Mouse (Mus musculus): ENCODE measurements around the gene Gspt1. TPM values are rescaled to one million over a fixed set of nuclear protein-coding genes. Genes with fewer than 3 reads are reported as not detected.
A peak's percentile ranks its signal among the peaks of the same experiment; 100 is the strongest.

The Gspt1 gene
- total RNA-seq, 2 experiments from 2014 or later: 31.5 to 105 TPM

GRCm38 (mm10) chr16:11217801-11218200 is 36.3 kb downstream of the Gspt1 start:
- ATAC-seq (replicated peaks; ENCODE audit: low FRiP score, poor library complexity, severe bottlenecking): no peak

- peak; percentile 62 for ATAC-seq (replicated peaks; ENCODE audit: low FRiP score, poor library complexity, severe bottlenecking)
These were observed 50.3 kb downstream of the Gspt1 start for GRCm38 (mm10) chr16:11203600-11204390.

DNA sequence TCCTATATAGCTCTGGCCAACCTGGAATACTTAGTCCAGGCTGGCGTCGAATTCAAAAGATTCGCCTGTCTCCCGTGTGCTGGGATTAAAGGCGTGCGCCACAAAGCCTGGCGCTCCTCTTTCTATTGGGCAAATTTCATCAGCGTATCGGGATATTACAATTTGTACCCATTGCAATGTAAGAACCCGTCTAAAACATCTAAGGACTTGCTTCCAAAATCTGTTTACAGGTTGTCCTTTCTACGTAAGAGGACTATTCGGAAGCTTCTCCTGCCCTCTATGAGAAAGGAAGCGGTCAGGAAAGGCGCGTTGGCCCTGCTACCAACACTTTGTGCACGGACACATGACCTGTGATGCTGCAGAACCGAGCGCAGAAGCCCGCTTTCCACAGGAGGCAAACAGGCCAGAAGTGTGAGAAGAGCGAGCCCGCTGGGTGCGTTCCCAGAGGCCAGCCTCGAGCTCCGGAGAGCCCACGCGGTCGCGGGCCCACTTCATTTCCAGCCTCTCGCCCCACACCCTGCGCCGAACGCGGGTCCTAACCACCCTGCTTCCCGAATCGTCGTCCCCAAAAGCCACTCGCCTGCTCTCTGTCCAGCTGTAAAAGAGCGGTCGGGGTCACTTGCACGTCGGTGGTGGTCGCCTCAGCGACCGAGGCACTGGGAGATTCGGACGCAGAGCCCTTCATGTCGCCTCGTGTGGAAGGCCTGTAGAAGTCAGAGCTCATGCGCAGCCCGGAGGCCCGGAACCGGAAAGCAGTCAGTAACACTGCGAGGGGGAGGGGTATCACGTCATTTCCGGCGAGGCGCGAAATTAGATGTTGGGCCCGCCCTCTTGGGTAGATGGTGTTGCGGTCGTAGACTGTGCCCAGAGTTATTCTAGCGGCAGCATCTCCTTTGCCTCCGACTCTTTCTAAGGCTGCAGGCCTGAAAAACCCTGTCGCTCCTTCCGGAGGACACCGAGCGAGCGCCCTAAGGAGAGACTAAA is 51.3 kb downstream of the Gspt1 start, which contains the start of gene Rsl1d1:
TSS of gene Rsl1d1 (minus strand) at position 761 of the 984 bp plus-strand sequence.
- ATAC-seq (replicated peaks; ENCODE audit: low FRiP score, poor library complexity, severe bottlenecking): peak; percentile 97

GRCm38 (mm10) chr16:11201740-11202394 is 52.3 kb downstream of the Gspt1 start:
- no peak for ATAC-seq (replicated peaks; ENCODE audit: low FRiP score, poor library complexity, severe bottlenecking)

DNA sequence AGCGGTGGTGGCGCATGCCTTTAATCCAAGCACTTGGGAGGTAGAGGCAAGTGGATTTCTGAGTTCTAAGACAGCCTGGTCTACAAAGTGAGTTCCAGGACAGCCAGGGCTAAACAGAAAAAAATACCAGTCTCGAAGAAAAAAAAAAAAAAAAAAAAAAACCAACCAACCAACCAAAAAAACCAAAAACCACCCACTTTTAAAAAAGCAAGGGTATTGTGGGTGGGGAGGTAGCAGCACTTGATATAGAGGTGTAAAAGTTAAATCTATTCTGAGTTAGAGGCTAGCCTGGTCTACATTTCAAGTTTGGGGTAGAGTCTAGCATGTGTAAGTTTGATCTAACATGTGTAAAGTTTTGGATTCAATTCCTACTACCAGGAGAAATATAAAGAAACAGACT is 53.9 kb downstream of the Gspt1 start:
- ATAC-seq (replicated peaks; ENCODE audit: low FRiP score, poor library complexity, severe bottlenecking): no peak

DNA sequence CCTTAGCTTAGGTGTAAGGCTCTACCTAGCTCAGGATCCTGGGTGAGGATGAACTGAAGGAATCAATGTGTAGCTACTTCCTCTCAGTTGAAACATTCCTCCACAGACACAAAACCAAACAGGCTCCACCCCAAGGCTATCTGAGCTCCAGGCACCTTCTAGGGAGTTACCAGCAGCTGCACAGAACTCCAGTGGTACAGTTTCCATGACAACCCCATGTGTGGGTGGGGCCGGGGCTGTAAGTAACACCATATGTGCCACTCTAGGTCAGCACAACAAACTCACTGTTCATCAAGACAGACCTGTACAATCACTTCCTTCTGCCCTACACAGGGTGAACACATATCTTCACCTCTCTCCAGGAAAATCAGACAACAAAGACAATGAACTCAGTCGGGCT is 55.7 kb downstream of the Gspt1 start:
- ATAC-seq (replicated peaks; ENCODE audit: low FRiP score, poor library complexity, severe bottlenecking): 0 out of 2 replicates have a peak, but pooled peaks have one; percentile 31

GRCm38 (mm10) chr16:11197052-11197451 is 57.1 kb downstream of the Gspt1 start:
- ATAC-seq (replicated peaks; ENCODE audit: low FRiP score, poor library complexity, severe bottlenecking): no peak

- ATAC-seq (replicated peaks; ENCODE audit: low FRiP score, poor library complexity, severe bottlenecking): no peak
These were observed 60.9 kb downstream of the Gspt1 start for GRCm38 (mm10) chr16:11193231-11193630.

DNA sequence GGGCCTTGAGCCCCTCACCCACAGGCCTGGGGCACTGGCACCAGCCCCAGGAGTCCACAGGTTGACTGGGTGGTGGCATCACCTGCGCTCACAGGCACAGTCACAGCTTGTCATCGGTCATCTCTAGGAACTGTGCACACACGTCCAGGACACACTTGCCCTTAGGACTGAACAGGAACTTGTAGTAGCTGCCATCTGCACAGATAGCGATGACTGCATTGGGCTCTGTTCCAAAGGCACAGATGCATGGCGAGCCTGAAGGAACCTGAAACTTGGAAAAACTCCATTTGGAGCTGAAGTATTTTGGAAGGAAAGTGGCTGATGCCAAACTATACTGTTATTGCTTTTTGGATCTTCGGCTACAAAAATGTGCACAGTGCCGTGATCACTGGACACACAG is 64.0 kb downstream of the Gspt1 start:
- ATAC-seq (replicated peaks; ENCODE audit: low FRiP score, poor library complexity, severe bottlenecking): peak; percentile 52; the same call in 1 of the 2 replicates

- no peak for ATAC-seq (replicated peaks; ENCODE audit: low FRiP score, poor library complexity, severe bottlenecking)
These were observed 76.7 kb downstream of the Gspt1 start for GRCm38 (mm10) chr16:11177404-11177803.

DNA sequence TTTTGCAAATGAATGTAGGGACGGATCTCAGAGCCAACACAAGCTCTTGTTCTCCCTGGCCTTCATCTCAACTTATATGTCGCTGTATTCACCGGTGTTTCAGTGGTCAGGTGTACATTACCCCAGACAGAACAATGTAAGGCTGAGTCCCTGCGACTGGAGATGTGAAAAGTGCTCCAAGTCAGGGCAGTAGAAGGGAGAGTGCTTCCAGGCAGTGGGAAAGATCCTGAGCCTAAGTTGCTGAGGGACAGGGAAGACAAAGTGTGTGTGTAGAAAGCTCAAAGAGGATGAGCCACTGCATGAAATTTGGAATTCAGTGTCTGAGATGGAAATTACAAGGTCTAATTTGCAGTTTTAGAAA is 77.3 kb downstream of the Gspt1 start:
- no peak for ATAC-seq (replicated peaks; ENCODE audit: low FRiP score, poor library complexity, severe bottlenecking)

GRCm38 (mm10) chr16:11176208-11176883 is 77.8 kb downstream of the Gspt1 start, which contains the start of gene Zc3h7a:
Gene Zc3h7a, minus strand, starts transcription at chr16:11176393.
- peak; percentile 93 for ATAC-seq (replicated peaks; ENCODE audit: low FRiP score, poor library complexity, severe bottlenecking)

- ATAC-seq (replicated peaks; ENCODE audit: low FRiP score, poor library complexity, severe bottlenecking): peak; percentile 59
These were observed 78.5 kb downstream of the Gspt1 start for GRCm38 (mm10) chr16:11175489-11176207.

GRCm38 (mm10) chr16:11175100-11175488 is 79.0 kb downstream of the Gspt1 start:
- ATAC-seq (replicated peaks; ENCODE audit: low FRiP score, poor library complexity, severe bottlenecking): no peak

DNA sequence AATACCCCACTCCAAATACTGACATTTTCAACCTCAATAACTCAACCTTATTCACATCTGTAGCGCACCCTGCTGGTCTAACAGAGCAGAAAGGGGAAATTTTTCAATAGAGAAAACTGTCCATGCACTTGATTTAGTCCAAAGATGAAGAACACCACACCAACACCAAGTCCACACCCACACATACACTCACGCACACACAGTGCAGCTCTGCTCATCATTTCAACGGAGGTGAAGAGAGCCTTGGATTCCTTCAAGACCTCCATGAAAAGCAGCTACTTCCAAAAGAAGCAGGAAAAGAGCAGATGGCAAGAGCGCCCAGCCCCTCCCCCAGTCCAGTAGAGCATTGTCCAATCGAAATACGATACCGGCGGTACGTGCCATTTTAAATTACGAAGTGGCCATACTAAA is 79.4 kb downstream of the Gspt1 start:
- peak; percentile 41; the same call in 1 of the 2 replicates for ATAC-seq (replicated peaks; ENCODE audit: low FRiP score, poor library complexity, severe bottlenecking)

GRCm38 (mm10) chr16:11171679-11172078 is 82.4 kb downstream of the Gspt1 start:
- no peak for ATAC-seq (replicated peaks; ENCODE audit: low FRiP score, poor library complexity, severe bottlenecking)

All from erythroid progenitor cell, adult 5-6 weeks (primary cell).